Mouse (Mus musculus): ENCODE results near the gene Wdr64.

The Wdr64 gene

GRCm38 (mm10) chr1:175698293-175698692 is at the start of gene Wdr64:
Gene Wdr64, plus strand, starts transcription at chr1:175698593.
- no peak for DNase-seq (ENCODE audit: low read depth, low spot score)

- no peak for DNase-seq (ENCODE audit: low read depth, low spot score)
Observed at GRCm38 (mm10) chr1:175648615-175649014, 49.8 kb upstream of the Wdr64 start.

- DNase-seq (ENCODE audit: low read depth, low spot score), result no peak
Observed at GRCm38 (mm10) chr1:175659900-175660299, 38.5 kb upstream of the Wdr64 start.

GRCm38 (mm10) chr1:175668666-175669405 is 29.6 kb upstream of the Wdr64 start:
- peak; percentile 62 for DNase-seq (ENCODE audit: low read depth, low spot score)

GRCm38 (mm10) chr1:175669456-175669855 is 28.9 kb upstream of the Wdr64 start:
- no peak for DNase-seq (ENCODE audit: low read depth, low spot score)

GRCm38 (mm10) chr1:175670042-175670441 is 28.4 kb upstream of the Wdr64 start:
- no peak for DNase-seq (ENCODE audit: low read depth, low spot score)

GRCm38 (mm10) chr1:175671626-175672025 is 26.8 kb upstream of the Wdr64 start:
- DNase-seq (ENCODE audit: low read depth, low spot score), result no peak

- DNase-seq (ENCODE audit: low read depth, low spot score), result no peak
Observed at GRCm38 (mm10) chr1:175673563-175674325, 24.6 kb upstream of the Wdr64 start.

GRCm38 (mm10) chr1:175675116-175675515 is 23.3 kb upstream of the Wdr64 start:
- no peak for DNase-seq (ENCODE audit: low read depth, low spot score)

GRCm38 (mm10) chr1:175677459-175677858 is 20.9 kb upstream of the Wdr64 start:
- DNase-seq (ENCODE audit: low read depth, low spot score), result no peak

GRCm38 (mm10) chr1:175680995-175681394 is 17.4 kb upstream of the Wdr64 start:
- no peak for DNase-seq (ENCODE audit: low read depth, low spot score)

- DNase-seq (ENCODE audit: low read depth, low spot score), result no peak
Observed at GRCm38 (mm10) chr1:175691686-175692245, 6.6 kb upstream of the Wdr64 start.

GRCm38 (mm10) chr1:175692246-175692996 is 6.0 kb upstream of the Wdr64 start, which contains the start of the genes Opn3 and Chml:
Gene Opn3, minus strand, starts transcription at chr1:175692776.
Gene Chml, minus strand, starts transcription at chr1:175692901.
- peak; percentile 100 for DNase-seq (ENCODE audit: low read depth, low spot score)

GRCm38 (mm10) chr1:175692997-175693361 is 5.4 kb upstream of the Wdr64 start:
- no peak for DNase-seq (ENCODE audit: low read depth, low spot score)

GRCm38 (mm10) chr1:175693429-175693960 is 4.9 kb upstream of the Wdr64 start:
- peak; percentile 41 for DNase-seq (ENCODE audit: low read depth, low spot score)

GRCm38 (mm10) chr1:175699375-175699774 is 982 bp downstream of the Wdr64 start:
- no peak for DNase-seq (ENCODE audit: low read depth, low spot score)

- DNase-seq (ENCODE audit: low read depth, low spot score), result peak; percentile 34
Observed at GRCm38 (mm10) chr1:175699796-175700195, 1.4 kb downstream of the Wdr64 start.

GRCm38 (mm10) chr1:175701145-175701544 is 2.8 kb downstream of the Wdr64 start:
- DNase-seq (ENCODE audit: low read depth, low spot score), result no peak

- no peak for DNase-seq (ENCODE audit: low read depth, low spot score)
Observed at GRCm38 (mm10) chr1:175707599-175707998, 9.2 kb downstream of the Wdr64 start.

- no peak for DNase-seq (ENCODE audit: low read depth, low spot score)
Observed at GRCm38 (mm10) chr1:175708013-175708412, 9.6 kb downstream of the Wdr64 start.

- no peak for DNase-seq (ENCODE audit: low read depth, low spot score)
Observed at GRCm38 (mm10) chr1:175712338-175712909, 14.0 kb downstream of the Wdr64 start.

Data from CD4-positive, CD25-positive, alpha-beta regulatory T cell, adult 2 months (primary cell).